Mouse (Mus musculus): ENCODE data around the gene Car6. TPM values are rescaled to one million over a fixed set of nuclear protein-coding genes. Genes with fewer than 3 reads are reported as not detected.

Gene Car6
- 0.11 TPM in 1 of 2 replicates, not detected in the other for polyA plus RNA-seq (2012; rRNA removed)

- DNase-seq, result no peak
- 76% methylated on average over 5 of the region's 5 CpGs for WGBS
- Histone ChIP-seq H3K4me3 (replicated peaks; ENCODE audit: extremely low read depth, low read depth, low read length) (no peak within 1 kb of the TSS), H3K4me1 (ENCODE audit: control insufficient read depth, insufficient read depth, low read length) (no peaks in the 10 kb centered on the region)
- TF ChIP-seq CTCF (IDR thresholded peaks at IDR 0.05; ENCODE audit: insufficient read depth, low read length), result no peak
- no peak for TF ChIP-seq POLR2A (IDR thresholded peaks at IDR 0.05; ENCODE audit: borderline replicate concordance, extremely low read depth, low read depth, low read length)
These were observed at the start of gene Car6 for GRCm38 (mm10) chr4:150201232-150201631. TSS of gene Car6 (minus strand) at chr4:150201332.

GRCm38 (mm10) chr4:150249731-150250270, 48.7 kb upstream of the Car6 start:
- Histone ChIP-seq H3K4me3 (replicated peaks; ENCODE audit: extremely low read depth, low read depth, low read length) (no peak overlapping the region), H3K4me1 (ENCODE audit: control insufficient read depth, insufficient read depth, low read length) (no peaks in the 10 kb centered on the region)
- TF ChIP-seq POLR2A (IDR thresholded peaks at IDR 0.05; ENCODE audit: borderline replicate concordance, extremely low read depth, low read depth, low read length) (no peak), CTCF (IDR thresholded peaks at IDR 0.05; ENCODE audit: insufficient read depth, low read length) (no peak)
- DNase-seq, result no peak
- WGBS, result 72% methylated on average over 5 of the region's 5 CpGs

GRCm38 (mm10) chr4:150248917-150249316, 47.8 kb upstream of the Car6 start:
- no peak for DNase-seq
- H3K4me3 ChIP-seq (replicated peaks; ENCODE audit: extremely low read depth, low read depth, low read length), result no peak overlapping the region
- no peak for TF ChIP-seq CTCF (IDR thresholded peaks at IDR 0.05; ENCODE audit: insufficient read depth, low read length)
- TF ChIP-seq POLR2A (IDR thresholded peaks at IDR 0.05; ENCODE audit: borderline replicate concordance, extremely low read depth, low read depth, low read length), result no peak
- WGBS, result 77% methylated on average over 5 of the region's 5 CpGs
- no peaks in the 10 kb centered on the region for H3K4me1 ChIP-seq (ENCODE audit: control insufficient read depth, insufficient read depth, low read length)

GRCm38 (mm10) chr4:150248009-150248408, 46.9 kb upstream of the Car6 start:
- Histone ChIP-seq H3K4me3 (replicated peaks; ENCODE audit: extremely low read depth, low read depth, low read length) (no peak overlapping the region), H3K4me1 (ENCODE audit: control insufficient read depth, insufficient read depth, low read length) (no peaks in the 10 kb centered on the region)
- TF ChIP-seq CTCF (IDR thresholded peaks at IDR 0.05; ENCODE audit: insufficient read depth, low read length), result peak; percentile 98
- no peak for TF ChIP-seq POLR2A (IDR thresholded peaks at IDR 0.05; ENCODE audit: borderline replicate concordance, extremely low read depth, low read depth, low read length)
- 45% methylated on average over 5 of the region's 5 CpGs for WGBS
- DNase-seq, result peak; percentile 58

GRCm38 (mm10) chr4:150245876-150246275, 44.7 kb upstream of the Car6 start:
- no peak overlapping the region for H3K4me3 ChIP-seq (replicated peaks; ENCODE audit: extremely low read depth, low read depth, low read length)
- no peaks in the 10 kb centered on the region for H3K4me1 ChIP-seq (ENCODE audit: control insufficient read depth, insufficient read depth, low read length)
- no peak for DNase-seq
- WGBS, result 67% methylated on average over 2 of the region's 2 CpGs
- TF ChIP-seq POLR2A (IDR thresholded peaks at IDR 0.05; ENCODE audit: borderline replicate concordance, extremely low read depth, low read depth, low read length), result no peak
- TF ChIP-seq CTCF (IDR thresholded peaks at IDR 0.05; ENCODE audit: insufficient read depth, low read length), result no peak

GRCm38 (mm10) chr4:150242745-150243144, 41.6 kb upstream of the Car6 start:
- TF ChIP-seq CTCF (IDR thresholded peaks at IDR 0.05; ENCODE audit: insufficient read depth, low read length) (no peak), POLR2A (IDR thresholded peaks at IDR 0.05; ENCODE audit: borderline replicate concordance, extremely low read depth, low read depth, low read length) (no peak)
- WGBS, result 71% methylated on average over 5 of the region's 5 CpGs
- DNase-seq, result no peak
- peaks cover 11% of the 10 kb centered on the region for H3K4me1 ChIP-seq (ENCODE audit: control insufficient read depth, insufficient read depth, low read length)
- no peak overlapping the region for H3K4me3 ChIP-seq (replicated peaks; ENCODE audit: extremely low read depth, low read depth, low read length)

GRCm38 (mm10) chr4:150241708-150242107, 40.6 kb upstream of the Car6 start:
- no peak for TF ChIP-seq POLR2A (IDR thresholded peaks at IDR 0.05; ENCODE audit: borderline replicate concordance, extremely low read depth, low read depth, low read length)
- DNase-seq, result no peak
- Histone ChIP-seq H3K4me3 (replicated peaks; ENCODE audit: extremely low read depth, low read depth, low read length) (no peak overlapping the region), H3K4me1 (ENCODE audit: control insufficient read depth, insufficient read depth, low read length) (peaks cover 11% of the 10 kb centered on the region)
- WGBS, result 77% methylated on average over 4 of the region's 4 CpGs

GRCm38 (mm10) chr4:150240381-150240886, 39.3 kb upstream of the Car6 start:
- no peak overlapping the region for H3K4me3 ChIP-seq (replicated peaks; ENCODE audit: extremely low read depth, low read depth, low read length)
- WGBS, result 53% methylated on average over 1 of the region's 1 CpGs
- DNase-seq, result no peak
- peaks cover 13% of the 10 kb centered on the region for H3K4me1 ChIP-seq (ENCODE audit: control insufficient read depth, insufficient read depth, low read length)
- TF ChIP-seq CTCF (IDR thresholded peaks at IDR 0.05; ENCODE audit: insufficient read depth, low read length), result no peak
- no peak for TF ChIP-seq POLR2A (IDR thresholded peaks at IDR 0.05; ENCODE audit: borderline replicate concordance, extremely low read depth, low read depth, low read length)

GRCm38 (mm10) chr4:150239951-150240368, 38.8 kb upstream of the Car6 start:
- Histone ChIP-seq H3K4me3 (replicated peaks; ENCODE audit: extremely low read depth, low read depth, low read length) (no peak overlapping the region), H3K4me1 (ENCODE audit: control insufficient read depth, insufficient read depth, low read length) (peaks cover 13% of the 10 kb centered on the region)
- peak; percentile 59 for DNase-seq
- WGBS, result 18% methylated on average over 6 of the region's 6 CpGs
- peak; percentile 60 for TF ChIP-seq CTCF (IDR thresholded peaks at IDR 0.05; ENCODE audit: insufficient read depth, low read length)
- no peak for TF ChIP-seq POLR2A (IDR thresholded peaks at IDR 0.05; ENCODE audit: borderline replicate concordance, extremely low read depth, low read depth, low read length)

- WGBS, result 44% methylated on average over 6 of the region's 6 CpGs
- no peak for DNase-seq
- H3K4me1 ChIP-seq (ENCODE audit: control insufficient read depth, insufficient read depth, low read length), result peaks cover 13% of the 10 kb centered on the region
- H3K4me3 ChIP-seq (replicated peaks; ENCODE audit: extremely low read depth, low read depth, low read length), result no peak overlapping the region
- TF ChIP-seq CTCF (IDR thresholded peaks at IDR 0.05; ENCODE audit: insufficient read depth, low read length) (no peak), POLR2A (IDR thresholded peaks at IDR 0.05; ENCODE audit: borderline replicate concordance, extremely low read depth, low read depth, low read length) (no peak)
These were observed 38.4 kb upstream of the Car6 start for GRCm38 (mm10) chr4:150239503-150239902.

Data from lung, adult 2 months (tissue).